Comparison of ENCODE assay signal across 15 mouse cellular contexts in genomic region chr19:7607690-7608201, GRCm38 (mm10). TPM values are rescaled to one million over a fixed set of nuclear protein-coding genes. Genes with fewer than 3 reads are reported as not detected.
A peak's percentile ranks its signal among the peaks of the same experiment; 100 is the strongest.
DNase-seq lines count a peak whose midpoint lies in the region; ATAC-seq and TF ChIP-seq lines count a peak whose summit lies in the region.
"Had no signal": no experiment of that assay in that cellular context is flagged by ENCODE, and none has a peak within 500 bp of the region (broad histone marks: within the 10 kb centered on the region; RNA-seq: fewer than 3 reads in every experiment).

No protein-coding gene starts in this region.

- no peaks in the 10 kb centered on the region for H3K9me3 ChIP-seq in heart, embryonic 16.5 days (replicated peaks; ENCODE audit: control insufficient read depth, low read length)
- no peaks in the 10 kb centered on the region for H3K9me3 ChIP-seq in heart, embryonic 11.5 days (replicated peaks; ENCODE audit: control insufficient read depth, low read length)
- no peaks in the 10 kb centered on the region for H3K9me3 ChIP-seq in ES-Bruce4 (replicated peaks; ENCODE audit: control insufficient read depth, insufficient read depth, low read length, poor library complexity, severe bottlenecking)
- no peaks in the 10 kb centered on the region for H3K9me3 ChIP-seq in forebrain, embryonic 14.5 days (replicated peaks; ENCODE audit: control insufficient read depth, low read length)
- H3K9me3 ChIP-seq in lung, embryonic 15.5 days, result no peaks in the 10 kb centered on the region
- H3K9me3 ChIP-seq in hindbrain, postnatal 0 days (ENCODE audit: low read length), result no peaks in the 10 kb centered on the region
- H3K9me3 ChIP-seq: hindbrain, embryonic 15.5 days; liver, embryonic 12.5 days had no signal

- peaks cover 7% of the 10 kb centered on the region for H3K27me3 ChIP-seq in heart, embryonic 16.5 days (ENCODE audit: control insufficient read depth, insufficient read depth, low read length)
- peaks cover 17% of the 10 kb centered on the region for H3K27me3 ChIP-seq in heart, embryonic 11.5 days (ENCODE audit: control insufficient read depth, insufficient read depth, low read length)
- no peaks in the 10 kb centered on the region for H3K27me3 ChIP-seq in ES-Bruce4 (ENCODE audit: control insufficient read depth, insufficient read depth, low read length, poor library complexity, severe bottlenecking)
- 0 out of 2 replicates have a peak, but pooled peaks cover 9% of the 10 kb centered on the region for H3K27me3 ChIP-seq in forebrain, embryonic 14.5 days (replicated peaks; ENCODE audit: control insufficient read depth, insufficient read depth, low read length)
- H3K27me3 ChIP-seq in lung, embryonic 15.5 days, result no peaks in the 10 kb centered on the region
- H3K27me3 ChIP-seq in hindbrain, postnatal 0 days (ENCODE audit: insufficient read depth, low read length), result peaks cover 5% of the 10 kb centered on the region; the same call in 1 of the 2 replicates

- TF ChIP-seq EP300 in ES-Bruce4 (IDR thresholded peaks at IDR 0.05; ENCODE audit: insufficient read depth, low read depth, low read length), result no peak

- no peak overlapping the region for H3K9ac ChIP-seq in heart, embryonic 16.5 days (ENCODE audit: low read length)
- no peak overlapping the region for H3K9ac ChIP-seq in heart, embryonic 11.5 days (ENCODE audit: low read depth, low read length)
- no peak overlapping the region for H3K9ac ChIP-seq in ES-Bruce4 (ENCODE audit: low read depth, poor library complexity, severe bottlenecking)
- H3K9ac ChIP-seq in forebrain, embryonic 14.5 days (ENCODE audit: low read length), result no peak overlapping the region
- no peak overlapping the region for H3K9ac ChIP-seq in lung, embryonic 15.5 days
- H3K9ac ChIP-seq in hindbrain, postnatal 0 days (replicated peaks; ENCODE audit: low read length), result no peak overlapping the region
- H3K9ac ChIP-seq: liver, embryonic 12.5 days had no signal

- peaks cover 26% of the 10 kb centered on the region for H3K4me1 ChIP-seq in heart, embryonic 16.5 days (ENCODE audit: control insufficient read depth, insufficient read depth, low read length)
- peaks cover 15% of the 10 kb centered on the region for H3K4me1 ChIP-seq in heart, embryonic 11.5 days (ENCODE audit: control insufficient read depth, insufficient read depth, low read length)
- H3K4me1 ChIP-seq in ES-Bruce4 (ENCODE audit: control insufficient read depth, insufficient read depth, low read length), result peaks cover 3% of the 10 kb centered on the region
- peaks cover 21% of the 10 kb centered on the region for H3K4me1 ChIP-seq in forebrain, embryonic 14.5 days (ENCODE audit: control insufficient read depth, insufficient read depth, low read length)
- peaks cover 42% of the 10 kb centered on the region for H3K4me1 ChIP-seq in lung, embryonic 15.5 days
- H3K4me1 ChIP-seq in hindbrain, postnatal 0 days (ENCODE audit: insufficient read depth, low read length), result peaks cover 14% of the 10 kb centered on the region

- no peaks in the 10 kb centered on the region for H3K36me3 ChIP-seq in heart, embryonic 16.5 days (ENCODE audit: control insufficient read depth, insufficient read depth)
- H3K36me3 ChIP-seq in heart, embryonic 11.5 days (ENCODE audit: control insufficient read depth, insufficient read depth, low read length), result no peaks in the 10 kb centered on the region
- no peaks in the 10 kb centered on the region for H3K36me3 ChIP-seq in ES-Bruce4 (ENCODE audit: control insufficient read depth, insufficient read depth, low read length, poor library complexity, severe bottlenecking)
- H3K36me3 ChIP-seq in forebrain, embryonic 14.5 days (ENCODE audit: control insufficient read depth, insufficient read depth, low read length), result no peaks in the 10 kb centered on the region
- H3K36me3 ChIP-seq in lung, embryonic 15.5 days, result no peaks in the 10 kb centered on the region
- no peaks in the 10 kb centered on the region for H3K36me3 ChIP-seq in hindbrain, postnatal 0 days (ENCODE audit: insufficient read depth, low read length)
- H3K36me3 ChIP-seq: hindbrain, embryonic 15.5 days; liver, embryonic 12.5 days had no signal

- H3K4me3 ChIP-seq in heart, embryonic 16.5 days (ENCODE audit: low read length), result no peak overlapping the region
- no peak overlapping the region for H3K4me3 ChIP-seq in heart, embryonic 11.5 days (ENCODE audit: low read depth, low read length)
- H3K4me3 ChIP-seq in ES-Bruce4 (ENCODE audit: low read depth, low read length), result 0 out of 2 replicates have a peak overlapping the region, but pooled peaks have one; percentile 6
- no peak overlapping the region for H3K4me3 ChIP-seq in forebrain, embryonic 14.5 days (ENCODE audit: low read depth, low read length)
- no peak overlapping the region for H3K4me3 ChIP-seq in lung, embryonic 15.5 days
- no peak overlapping the region for H3K4me3 ChIP-seq in hindbrain, postnatal 0 days (ENCODE audit: low read length)
- H3K4me3 ChIP-seq: layer of hippocampus, adult 2 months; liver, embryonic 12.5 days had no signal

- H3K27ac ChIP-seq in heart, embryonic 16.5 days (ENCODE audit: low read length), result no peak overlapping the region
- no peak overlapping the region for H3K27ac ChIP-seq in heart, embryonic 11.5 days (ENCODE audit: low read depth, low read length)
- no peak overlapping the region for H3K27ac ChIP-seq in ES-Bruce4 (ENCODE audit: insufficient read depth, low read length)
- peak overlapping the region; percentile 88 for H3K27ac ChIP-seq in forebrain, embryonic 14.5 days (ENCODE audit: low read depth, low read length)
- H3K27ac ChIP-seq in lung, embryonic 15.5 days, result peak overlapping the region; percentile 84
- H3K27ac ChIP-seq in hindbrain, postnatal 0 days, result no peak overlapping the region
- H3K27ac ChIP-seq: liver, embryonic 12.5 days had no signal

- H3K4me2 ChIP-seq in heart, embryonic 16.5 days (ENCODE audit: low read depth, low read length), result no peak overlapping the region
- H3K4me2 ChIP-seq in heart, embryonic 11.5 days, result no peak overlapping the region
- no peak overlapping the region for H3K4me2 ChIP-seq in forebrain, embryonic 14.5 days (ENCODE audit: low read length)
- no peak overlapping the region for H3K4me2 ChIP-seq in lung, embryonic 15.5 days
- no peak overlapping the region for H3K4me2 ChIP-seq in hindbrain, postnatal 0 days (ENCODE audit: low read depth, low read length)

- 0 out of 2 replicates have a peak, but pooled peaks have one; percentile 14 for ATAC-seq in heart, embryonic 16.5 days (replicated peaks; ENCODE audit: extremely low read depth, insufficient read depth, low FRiP score)
- no peak for ATAC-seq in heart, embryonic 11.5 days (replicated peaks; ENCODE audit: insufficient number of reproducible peaks, low FRiP score, low TSS enrichment)
- no peak for ATAC-seq in forebrain, embryonic 14.5 days
- peak; percentile 55; the same call in 1 of the 2 replicates for ATAC-seq in lung, embryonic 15.5 days (ENCODE audit: borderline replicate concordance, extremely low read depth, low FRiP score, low TSS enrichment)
- ATAC-seq in hindbrain, postnatal 0 days, result no peak
- no peak for ATAC-seq in megakaryocyte progenitor cell, adult 5-6 weeks (replicated peaks; ENCODE audit: poor library complexity)
- ATAC-seq: liver, embryonic 12.5 days had no signal

- DNase-seq in forebrain, embryonic 14.5 days (ENCODE audit: low spot score), result no peak
- no peak for DNase-seq in cerebellum, adult 9-11 months
- DNase-seq in hindbrain, postnatal 0 days (ENCODE audit: low spot score), result no peak
- DNase-seq: cerebellum, adult 8-10 months; gastrocnemius, postnatal 10 days had no signal

- no peak for TF ChIP-seq POLR2A in ES-Bruce4 (IDR thresholded peaks at IDR 0.05; ENCODE audit: insufficient read depth, low read length)

- WGBS in heart, embryonic 16.5 days, result 68% methylated on average over 7 of the region's 7 CpGs
- 68% methylated on average over 7 of the region's 7 CpGs for WGBS in heart, embryonic 11.5 days (ENCODE audit: insufficient replicate concordance)
- WGBS in forebrain, embryonic 14.5 days, result 83% methylated on average over 7 of the region's 7 CpGs
- WGBS in lung, embryonic 15.5 days, result 52% methylated on average over 7 of the region's 7 CpGs
- WGBS in hindbrain, postnatal 0 days, result 73% methylated on average over 7 of the region's 7 CpGs

- no peak for TF ChIP-seq CTCF in ES-Bruce4 (IDR thresholded peaks at IDR 0.05; ENCODE audit: low read depth, low read length)
- no peak for TF ChIP-seq CTCF in hindbrain, postnatal 0 days (IDR thresholded peaks at IDR 0.05; ENCODE audit: low read depth)

RNA-seq across cellular contexts. Expression of gene Lgals12, which starts 0.8 kb away (rescaled TPM):
- 0.20 and 0.21 TPM in 2 replicates for polyA plus RNA-seq in heart, embryonic 16.5 days (2015; fragmentation: Nextera tagmentation; extraction: Ambion mirVana)
- polyA plus RNA-seq in heart, embryonic 11.5 days (2014; fragmentation: Nextera tagmentation; extraction: Ambion mirVana), result not detected in 2 replicates
- 0.43 and 0.46 TPM in 2 replicates for polyA plus RNA-seq in ES-Bruce4 (2011; ENCODE audit: insufficient read depth, insufficient read length, low read depth, missing spikeins)
- polyA plus RNA-seq in forebrain, embryonic 14.5 days (2014; fragmentation: Nextera tagmentation; extraction: Ambion mirVana), result 0.14 and 0.20 TPM in 2 replicates
- 1.1 and 1.6 TPM in 2 replicates for polyA plus RNA-seq in lung, embryonic 15.5 days (2015; fragmentation: Nextera tagmentation; extraction: Ambion mirVana)
- total RNA-seq in hindbrain, postnatal 0 days (2014; rRNA removed), result 0.11 and 0.16 TPM in 2 replicates
- polyA plus RNA-seq in hindbrain, postnatal 0 days (2015; fragmentation: Nextera tagmentation; extraction: Ambion mirVana), result 0.14 and 0.18 TPM in 2 replicates
- total RNA-seq in megakaryocyte progenitor cell, adult 5-6 weeks (2015), result not detected in 2 replicates
- total RNA-seq in megakaryocyte progenitor cell, adult 5-6 weeks (2017), result not detected in 2 replicates
- polyA plus RNA-seq: liver, embryonic 12.5 days had no signal

RNA-seq across cellular contexts. Expression of gene Hrasls5, which starts 4.6 kb away (rescaled TPM):
- not detected in 2 replicates for polyA plus RNA-seq in heart, embryonic 16.5 days (2015; fragmentation: Nextera tagmentation; extraction: Ambion mirVana)
- not detected in 2 replicates for polyA plus RNA-seq in heart, embryonic 11.5 days (2014; fragmentation: Nextera tagmentation; extraction: Ambion mirVana)
- not detected in 2 replicates for polyA plus RNA-seq in ES-Bruce4 (2011; ENCODE audit: insufficient read depth, insufficient read length, low read depth, missing spikeins)
- not detected in 2 replicates for polyA plus RNA-seq in forebrain, embryonic 14.5 days (2014; fragmentation: Nextera tagmentation; extraction: Ambion mirVana)
- polyA plus RNA-seq in lung, embryonic 15.5 days (2015; fragmentation: Nextera tagmentation; extraction: Ambion mirVana), result 0.26 TPM in 1 of 2 replicates, not detected in the other
- not detected in 2 replicates for total RNA-seq in hindbrain, postnatal 0 days (2014; rRNA removed)
- polyA plus RNA-seq in hindbrain, postnatal 0 days (2015; fragmentation: Nextera tagmentation; extraction: Ambion mirVana), result 0.18 TPM in 2 replicates
- total RNA-seq in megakaryocyte progenitor cell, adult 5-6 weeks (2015), result not detected in 2 replicates
- not detected in 2 replicates for total RNA-seq in megakaryocyte progenitor cell, adult 5-6 weeks (2017)
- total RNA-seq: adrenal gland, postnatal 25 days; gastrocnemius, postnatal 10 days; layer of hippocampus, adult 2 months had no signal
- polyA plus RNA-seq: hindbrain, embryonic 15.5 days; liver, embryonic 12.5 days; midbrain, embryonic 16.5 days had no signal

RNA-seq across cellular contexts. Expression of gene Pla2g16, which starts 50.5 kb away (rescaled TPM):
- polyA plus RNA-seq in heart, embryonic 16.5 days (2015; fragmentation: Nextera tagmentation; extraction: Ambion mirVana), result 51.4 and 53.0 TPM in 2 replicates
- 42.5 and 46.7 TPM in 2 replicates for polyA plus RNA-seq in heart, embryonic 11.5 days (2014; fragmentation: Nextera tagmentation; extraction: Ambion mirVana)
- 10.5 and 10.7 TPM in 2 replicates for polyA plus RNA-seq in ES-Bruce4 (2011; ENCODE audit: insufficient read depth, insufficient read length, low read depth, missing spikeins)
- 4.6 and 5.5 TPM in 2 replicates for polyA plus RNA-seq in forebrain, embryonic 14.5 days (2014; fragmentation: Nextera tagmentation; extraction: Ambion mirVana)
- polyA plus RNA-seq in lung, embryonic 15.5 days (2015; fragmentation: Nextera tagmentation; extraction: Ambion mirVana), result 13.1 and 16.6 TPM in 2 replicates
- 5.6 and 9.1 TPM in 2 replicates for total RNA-seq in hindbrain, postnatal 0 days (2014; rRNA removed)
- 12.3 and 12.7 TPM in 2 replicates for polyA plus RNA-seq in hindbrain, postnatal 0 days (2015; fragmentation: Nextera tagmentation; extraction: Ambion mirVana)
- 6.8 and 11.1 TPM in 2 replicates for total RNA-seq in megakaryocyte progenitor cell, adult 5-6 weeks (2015)
- 8.1 and 12.6 TPM in 2 replicates for total RNA-seq in megakaryocyte progenitor cell, adult 5-6 weeks (2017)

Comparison
In these comparisons a context has a peak if more than half of its experiments do, and no peak if none do; other contexts are left out.
1. ATAC-seq: peak in heart, embryonic 16.5 days (single experiment) and lung, embryonic 15.5 days (single experiment); none in heart, embryonic 11.5 days (single experiment), forebrain, embryonic 14.5 days (single experiment), hindbrain, postnatal 0 days (single experiment) and megakaryocyte progenitor cell, adult 5-6 weeks (single experiment).
2. H3K27ac ChIP-seq: peak in forebrain, embryonic 14.5 days (single experiment) and lung, embryonic 15.5 days (single experiment); none in heart, embryonic 16.5 days (single experiment), heart, embryonic 11.5 days (single experiment), ES-Bruce4 (single experiment) and hindbrain, postnatal 0 days (single experiment).